Mouse (Mus musculus): ENCODE results near the gene Srp14. TPM values are rescaled to one million over a fixed set of nuclear protein-coding genes. Genes with fewer than 3 reads are reported as not detected.

Gene Srp14
- 209 and 232 TPM in 2 replicates for polyA plus RNA-seq (2016; fragmentation: Nextera tagmentation; extraction: Ambion mirVana)

- Histone ChIP-seq H3K27ac (peak within 1 kb of the TSS; percentile 93), H3K4me3 (peak within 1 kb of the TSS; percentile 85), H3K27me3 (ENCODE audit: insufficient read depth, poor library complexity, severe bottlenecking) (no peaks in the 10 kb centered on the region), H3K9me3 (no peaks in the 10 kb centered on the region), H3K36me3 (peaks cover 30% of the 10 kb centered on the region), H3K4me1 (peaks cover 12% of the 10 kb centered on the region)
- WGBS, result under 1% methylated on average over 35 of the region's 35 CpGs
- peak; percentile 97 for DNase-seq (ENCODE audit: low spot score)
These were observed at the start of gene Srp14 for GRCm38 (mm10) chr2:118479550-118479909. Gene Srp14, minus strand, starts transcription at chr2:118479711.

GRCm38 (mm10) chr2:118526545-118526944, 47.0 kb upstream of the Srp14 start:
- DNase-seq (ENCODE audit: low spot score), result no peak
- 88% methylated on average over 5 of the region's 5 CpGs for WGBS
- H3K9me3 ChIP-seq, result no peaks in the 10 kb centered on the region
- H3K4me1 ChIP-seq, result peaks cover 52% of the 10 kb centered on the region
- H3K36me3 ChIP-seq, result peaks cover 3% of the 10 kb centered on the region; the same call in 1 of the 2 replicates
- no peak overlapping the region for H3K4me3 ChIP-seq
- H3K27me3 ChIP-seq (ENCODE audit: insufficient read depth, poor library complexity, severe bottlenecking), result no peaks in the 10 kb centered on the region
- H3K27ac ChIP-seq, result no peak overlapping the region

GRCm38 (mm10) chr2:118524811-118525210, 45.3 kb upstream of the Srp14 start:
- Histone ChIP-seq H3K36me3 (no peaks in the 10 kb centered on the region), H3K9me3 (no peaks in the 10 kb centered on the region), H3K27me3 (ENCODE audit: insufficient read depth, poor library complexity, severe bottlenecking) (no peaks in the 10 kb centered on the region), H3K4me3 (no peak overlapping the region), H3K4me1 (peaks cover 50% of the 10 kb centered on the region), H3K27ac (0 out of 2 replicates have a peak overlapping the region, but pooled peaks have one; percentile 17)
- 80% methylated on average over 3 of the region's 3 CpGs for WGBS
- DNase-seq (ENCODE audit: low spot score), result peak; percentile 64

- Histone ChIP-seq H3K27ac (peak overlapping the region; percentile 79; the same call in 1 of the 2 replicates), H3K4me1 (peaks cover 41% of the 10 kb centered on the region), H3K9me3 (no peaks in the 10 kb centered on the region), H3K36me3 (no peaks in the 10 kb centered on the region), H3K4me3 (no peak overlapping the region), H3K27me3 (ENCODE audit: insufficient read depth, poor library complexity, severe bottlenecking) (no peaks in the 10 kb centered on the region)
- 54% methylated on average over 5 of the region's 5 CpGs for WGBS
- no peak for DNase-seq (ENCODE audit: low spot score)
These were observed 43.7 kb upstream of the Srp14 start for GRCm38 (mm10) chr2:118523163-118523730.

- no peaks in the 10 kb centered on the region for H3K27me3 ChIP-seq (ENCODE audit: insufficient read depth, poor library complexity, severe bottlenecking)
- no peaks in the 10 kb centered on the region for H3K9me3 ChIP-seq
- WGBS, result 6% methylated on average over 2 of the region's 2 CpGs
- no peak overlapping the region for H3K4me3 ChIP-seq
- peaks cover 38% of the 10 kb centered on the region for H3K4me1 ChIP-seq
- no peak for DNase-seq (ENCODE audit: low spot score)
- no peaks in the 10 kb centered on the region for H3K36me3 ChIP-seq
- peak overlapping the region; percentile 79 for H3K27ac ChIP-seq
These were observed 42.8 kb upstream of the Srp14 start for GRCm38 (mm10) chr2:118522265-118522664.

- no peaks in the 10 kb centered on the region for H3K36me3 ChIP-seq
- peak; percentile 80 for DNase-seq (ENCODE audit: low spot score)
- H3K27ac ChIP-seq, result peak overlapping the region; percentile 79
- no peaks in the 10 kb centered on the region for H3K27me3 ChIP-seq (ENCODE audit: insufficient read depth, poor library complexity, severe bottlenecking)
- 37% methylated on average over 9 of the region's 9 CpGs for WGBS
- peaks cover 38% of the 10 kb centered on the region for H3K4me1 ChIP-seq
- H3K4me3 ChIP-seq, result no peak overlapping the region
- no peaks in the 10 kb centered on the region for H3K9me3 ChIP-seq
These were observed 40.8 kb upstream of the Srp14 start for GRCm38 (mm10) chr2:118520042-118520933.

GRCm38 (mm10) chr2:118512418-118513377, 33.2 kb upstream of the Srp14 start:
- H3K27ac ChIP-seq, result peak overlapping the region; percentile 47; the same call in 1 of the 2 replicates

GRCm38 (mm10) chr2:118511779-118512417, 32.4 kb upstream of the Srp14 start:
- Histone ChIP-seq H3K27ac (peak overlapping the region; percentile 47; the same call in 1 of the 2 replicates), H3K9me3 (no peaks in the 10 kb centered on the region), H3K27me3 (ENCODE audit: insufficient read depth, poor library complexity, severe bottlenecking) (no peaks in the 10 kb centered on the region), H3K4me1 (peaks cover 21% of the 10 kb centered on the region), H3K36me3 (no peaks in the 10 kb centered on the region), H3K4me3 (no peak overlapping the region)
- WGBS, result 51% methylated on average over 11 of the region's 11 CpGs
- DNase-seq (ENCODE audit: low spot score), result no peak

More at GRCm38 (mm10) chr2:118512418-118513377, 33.2 kb upstream of the Srp14 start:
- no peak for DNase-seq (ENCODE audit: low spot score)
- Histone ChIP-seq H3K36me3 (no peaks in the 10 kb centered on the region), H3K27me3 (ENCODE audit: insufficient read depth, poor library complexity, severe bottlenecking) (no peaks in the 10 kb centered on the region), H3K4me1 (peaks cover 21% of the 10 kb centered on the region), H3K4me3 (no peak overlapping the region), H3K9me3 (no peaks in the 10 kb centered on the region)
- WGBS, result 75% methylated on average over 16 of the region's 16 CpGs

GRCm38 (mm10) chr2:118510447-118511310, 31.2 kb upstream of the Srp14 start:
- H3K36me3 ChIP-seq, result no peaks in the 10 kb centered on the region
- no peaks in the 10 kb centered on the region for H3K27me3 ChIP-seq (ENCODE audit: insufficient read depth, poor library complexity, severe bottlenecking)
- 44% methylated on average over 29 of the region's 29 CpGs for WGBS
- DNase-seq (ENCODE audit: low spot score), result no peak
- H3K4me1 ChIP-seq, result peaks cover 21% of the 10 kb centered on the region
- peak overlapping the region; percentile 85 for H3K27ac ChIP-seq
- no peaks in the 10 kb centered on the region for H3K9me3 ChIP-seq
- peak overlapping the region; percentile 25; the same call in 1 of the 2 replicates for H3K4me3 ChIP-seq

- no peaks in the 10 kb centered on the region for H3K36me3 ChIP-seq
- DNase-seq (ENCODE audit: low spot score), result no peak
- H3K9me3 ChIP-seq, result no peaks in the 10 kb centered on the region
- 62% methylated on average over 8 of the region's 8 CpGs for WGBS
- peak overlapping the region; percentile 85 for H3K27ac ChIP-seq
- H3K4me3 ChIP-seq, result peak overlapping the region; percentile 25; the same call in 1 of the 2 replicates
- peaks cover 17% of the 10 kb centered on the region for H3K4me1 ChIP-seq
- no peaks in the 10 kb centered on the region for H3K27me3 ChIP-seq (ENCODE audit: insufficient read depth, poor library complexity, severe bottlenecking)
These were observed 30.4 kb upstream of the Srp14 start for GRCm38 (mm10) chr2:118509688-118510446.

GRCm38 (mm10) chr2:118507126-118507525, 27.6 kb upstream of the Srp14 start:
- Histone ChIP-seq H3K9me3 (no peaks in the 10 kb centered on the region), H3K27me3 (ENCODE audit: insufficient read depth, poor library complexity, severe bottlenecking) (no peaks in the 10 kb centered on the region), H3K4me3 (no peak overlapping the region), H3K36me3 (no peaks in the 10 kb centered on the region), H3K4me1 (peaks cover 13% of the 10 kb centered on the region), H3K27ac (no peak overlapping the region)
- no peak for DNase-seq (ENCODE audit: low spot score)
- WGBS, result 79% methylated on average over 7 of the region's 7 CpGs
